In genomic region chr19:32169634-32170540, GRCm38 (mm10) we compare ENCODE assay signal across 8 mouse cellular contexts.
DNase-seq lines count a peak whose midpoint lies in the region; ATAC-seq and TF ChIP-seq lines count a peak whose summit lies in the region.

No protein-coding gene starts in this region.

- 82% methylated on average over 8 of the region's 9 CpGs for WGBS in intestine, embryonic 15.5 days
- 67% methylated on average over 9 of the region's 9 CpGs for WGBS in limb, embryonic 14.5 days

- H3K9me3 ChIP-seq in intestine, embryonic 15.5 days: no peaks in the 10 kb centered on the region
- H3K9me3 ChIP-seq in limb, embryonic 14.5 days (ENCODE audit: control insufficient read depth, low read length): no peaks in the 10 kb centered on the region

- no peaks in the 10 kb centered on the region for H3K4me1 ChIP-seq in intestine, embryonic 15.5 days (replicated peaks)
- no peaks in the 10 kb centered on the region for H3K4me1 ChIP-seq in limb, embryonic 14.5 days (ENCODE audit: control insufficient read depth, insufficient read depth, low read length)

- DNase-seq in 3134 (ENCODE audit: extremely low read depth, insufficient read length, low spot score) (peak; percentile 12), NIH3T3 (ENCODE audit: low read depth) (peak; percentile 93)
- peak; percentile 82 for DNase-seq in cerebellum, adult 9-11 months
- DNase-seq in frontal cortex, postnatal 36 days (ENCODE audit: low spot score in 2 of 2): peak; percentile 71 to 80
- DNase-seq in limb, embryonic 14.5 days (ENCODE audit: low spot score): peak; percentile 83
- peak; percentile 68 for DNase-seq in ovary, postnatal 36 days (ENCODE audit: low spot score)
- DNase-seq in thymus, postnatal 14 days: peak; percentile 85

- no peak overlapping the region for H3K4me2 ChIP-seq in intestine, embryonic 15.5 days (replicated peaks)
- no peak overlapping the region for H3K4me2 ChIP-seq in limb, embryonic 14.5 days (replicated peaks; ENCODE audit: low read depth, low read length, severe bottlenecking)

- TF ChIP-seq POLR2A in limb, embryonic 14.5 days (IDR thresholded peaks at IDR 0.05; ENCODE audit: borderline replicate concordance, extremely low read depth, insufficient read depth, insufficient read length): no peak

- H3K36me3 ChIP-seq in intestine, embryonic 15.5 days: no peaks in the 10 kb centered on the region
- H3K36me3 ChIP-seq in limb, embryonic 14.5 days (ENCODE audit: control insufficient read depth, insufficient read depth, low read length): no peaks in the 10 kb centered on the region

- peak; percentile 60 for ATAC-seq in intestine, embryonic 15.5 days
- no peak for ATAC-seq in limb, embryonic 14.5 days (ENCODE audit: low FRiP score, low read depth)

- H3K27ac ChIP-seq in intestine, embryonic 15.5 days: no peak overlapping the region
- H3K27ac ChIP-seq in limb, embryonic 14.5 days (replicated peaks; ENCODE audit: low read depth, low read length): no peak overlapping the region

- H3K27me3 ChIP-seq in intestine, embryonic 15.5 days (replicated peaks): no peaks in the 10 kb centered on the region
- H3K27me3 ChIP-seq in limb, embryonic 14.5 days (ENCODE audit: control insufficient read depth, insufficient read depth, low read length): no peaks in the 10 kb centered on the region

- H3K4me3 ChIP-seq in intestine, embryonic 15.5 days (replicated peaks): no peak overlapping the region
- H3K4me3 ChIP-seq in limb, embryonic 14.5 days (replicated peaks; ENCODE audit: low read length): no peak overlapping the region

- H3K9ac ChIP-seq in intestine, embryonic 15.5 days: no peak overlapping the region
- no peak overlapping the region for H3K9ac ChIP-seq in limb, embryonic 14.5 days (ENCODE audit: low read depth, low read length, severe bottlenecking)

Comparison
In these comparisons a context has a peak if more than half of its experiments do, and no peak if none do; other contexts are left out.
1. DNase-seq: peak in every context shown above with its lines; median percentile 93 in NIH3T3; 85 in thymus, postnatal 14 days; 83 in limb, embryonic 14.5 days; 82 in cerebellum, adult 9-11 months; 76 in frontal cortex, postnatal 36 days; 68 in ovary, postnatal 36 days; 12 in 3134.